Mouse (Mus musculus) MEL (cell line): ENCODE results near the gene Tbx21.

Source experiments
- CTCF ChIP-seq, 3 experiments: IDR thresholded peaks in 2 of 3; conservative IDR thresholded peaks in 1 of 3; 2 replicates each; pipeline ENCODE4 v1.5.1; 2011 to 2012; ENCODE audit warnings: low read length in 3 of 3, low read depth in 2 of 3, mild to moderate bottlenecking in 2 of 3, improper control_type of control experiment in 1 of 3, inconsistent platforms in 1 of 3, mixed read lengths in 1 of 3, moderate library complexity in 1 of 3; ENCODE audit not compliant: control insufficient read depth in 1 of 3, insufficient read depth in 1 of 3, poor library complexity in 1 of 3, severe bottlenecking in 1 of 3
- EP300 ChIP-seq, 2 experiments: IDR thresholded peaks; 2 replicates each; pipeline ENCODE4 v1.6.1; 2011; ENCODE audit warnings: improper control_type of control experiment in 2 of 2, low read length in 2 of 2, low read depth in 1 of 2, mild to moderate bottlenecking in 1 of 2
- GABPA ChIP-seq: IDR thresholded peaks from 2 replicates; pipeline ENCODE4 v1.6.1; 2012; ENCODE audit warnings: low read depth, mild to moderate bottlenecking, inconsistent platforms, low read length, improper control_type of control experiment, moderate library complexity
- MYC ChIP-seq: IDR thresholded peaks from 2 replicates; pipeline ENCODE4 v1.6.1; 2011; ENCODE audit warnings: low read depth, mild to moderate bottlenecking, low read length, improper control_type of control experiment, moderate library complexity
- NRF1 ChIP-seq: IDR thresholded peaks from 2 replicates; pipeline ENCODE4 v1.6.1; 2014; ENCODE audit warnings: low read depth, mild to moderate bottlenecking, inconsistent platforms, low read length, improper control_type of control experiment, moderate library complexity; ENCODE audit not compliant: poor library complexity, insufficient read depth, severe bottlenecking
- POLR2A ChIP-seq, 2 experiments: IDR thresholded peaks; 2 replicates each; pipeline ENCODE4 v1.6.1; 2011 to 2012; ENCODE audit warnings: low read length in 2 of 2, mild to moderate bottlenecking in 2 of 2, control low read depth in 1 of 2, improper control_type of control experiment in 1 of 2, low read depth in 1 of 2, moderate library complexity in 1 of 2; ENCODE audit not compliant: control insufficient read depth in 1 of 2, insufficient read depth in 1 of 2, poor library complexity in 1 of 2
- POLR2AphosphoS2 ChIP-seq: IDR thresholded peaks from 2 replicates; pipeline ENCODE4 v1.6.1; 2011; ENCODE audit warnings: low read length, improper control_type of control experiment
- RAD21 ChIP-seq: IDR thresholded peaks from 2 replicates; pipeline ENCODE4 v1.6.1; 2011; ENCODE audit warnings: mild to moderate bottlenecking, low read depth, low read length, improper control_type of control experiment
- ZKSCAN1 ChIP-seq: IDR thresholded peaks from 2 replicates; pipeline ENCODE4 v1.6.1; 2012; ENCODE audit warnings: low read depth, mild to moderate bottlenecking, inconsistent platforms, low read length, improper control_type of control experiment, moderate library complexity
- ZMIZ1 ChIP-seq: IDR thresholded peaks from 2 replicates; pipeline ENCODE4 v1.6.1; 2012; ENCODE audit warnings: low read depth, mild to moderate bottlenecking, inconsistent platforms, low read length, improper control_type of control experiment, moderate library complexity
- ZNF384 ChIP-seq: IDR thresholded peaks from 2 replicates; pipeline ENCODE4 v1.6.1; 2012; ENCODE audit warnings: low read depth, mild to moderate bottlenecking, inconsistent platforms, low read length, improper control_type of control experiment

DNA sequence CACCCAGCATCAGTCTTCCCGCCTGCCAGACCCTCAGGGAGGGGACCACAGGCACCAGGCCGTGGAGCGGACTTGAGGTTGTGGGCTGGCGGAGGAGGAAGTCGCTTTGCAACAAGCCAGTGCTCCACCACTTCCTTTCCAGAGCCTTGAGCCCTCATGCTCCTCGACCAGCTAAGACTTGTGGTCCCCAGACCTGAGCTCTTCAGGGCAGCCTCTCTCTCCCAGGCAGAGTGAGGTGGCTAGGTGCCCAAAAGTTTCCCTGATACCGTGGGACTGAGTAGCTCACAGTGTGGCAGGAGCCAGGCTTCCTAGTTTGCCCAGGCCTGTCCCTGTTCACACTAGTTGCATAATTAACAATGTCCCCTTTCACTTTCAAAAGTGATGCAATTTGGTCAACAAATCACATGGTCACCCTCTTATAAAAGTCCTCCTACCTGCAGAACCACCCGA is 27.1 kb upstream of the Tbx21 start:
- TF ChIP-seq CTCF (IDR thresholded peaks at IDR 0.05 in 2 of 3, conservative IDR thresholded peaks at IDR 0.05 in 1 of 3; ENCODE audit: control insufficient read depth in 1 of 3, insufficient read depth in 1 of 3, low read depth in 2 of 3, low read length in 3 of 3, poor library complexity in 1 of 3, severe bottlenecking in 1 of 3) (no peak), RAD21 (no peak), MYC (no peak), POLR2A (IDR thresholded peaks at IDR 0.05; ENCODE audit: control insufficient read depth in 1 of 2, insufficient read depth in 1 of 2, low read depth in 1 of 2, low read length in 2 of 2, poor library complexity in 1 of 2) (no peak), ZKSCAN1 (no peak), NRF1 (no peak), ZMIZ1 (no peak), POLR2AphosphoS2 (no peak), EP300 (IDR thresholded peaks at IDR 0.05; ENCODE audit: low read depth in 1 of 2, low read length in 2 of 2) (no peak), GABPA (no peak), ZNF384 (no peak)
